Mouse (Mus musculus) heart, postnatal 0 days (tissue): ENCODE measurements around the gene Fam118b. TPM values are rescaled to one million over a fixed set of nuclear protein-coding genes. Genes with fewer than 3 reads are reported as not detected.
A peak's percentile ranks its signal among the peaks of the same experiment; 100 is the strongest.

Source experiments
- ATAC-seq: fragments of 200-750 bp; cut with Nextera tagmentation; 2 replicates; pipeline ENCODE4 v1.8.0; 2017; ENCODE audit warnings: low read depth, moderate number of reproducible peaks, moderate library complexity; ENCODE audit not compliant: insufficient read depth
- DNase-seq: peaks from one replicate; pipeline ENCODE4 v3.0.0-alpha.2; 2016; ENCODE audit warnings: low spot score
- H3K27ac ChIP-seq: fragments of 300-500 bp; sonication (generic); 2 replicates; pipeline ENCODE4 v1.5.1; 2014; ENCODE audit warnings: low read depth, mild to moderate bottlenecking
- H3K27me3 ChIP-seq: fragments of 300-500 bp; sonication (generic); 2 replicates; pipeline ENCODE4 v1.6.1; 2014; ENCODE audit warnings: low read length, mixed read lengths; ENCODE audit not compliant: control insufficient read depth, insufficient read depth
- H3K36me3 ChIP-seq: fragments of 300-500 bp; sonication (generic); replicated peaks from 2 replicates; pipeline ENCODE4 v1.6.1; 2014; ENCODE audit warnings: low read length, mixed read lengths; ENCODE audit not compliant: control insufficient read depth, insufficient read depth
- H3K4me1 ChIP-seq: fragments of 300-500 bp; sonication (generic); 2 replicates; pipeline ENCODE4 v1.6.1; 2014; ENCODE audit warnings: antibody characterized with exemption; ENCODE audit not compliant: control insufficient read depth, insufficient read depth
- H3K4me2 ChIP-seq: fragments of 300-500 bp; sonication (generic); 2 replicates; pipeline ENCODE4 v1.6.1; 2014; ENCODE audit warnings: low read depth, mild to moderate bottlenecking, low read length, moderate library complexity
- H3K4me3 ChIP-seq: fragments of 300-500 bp; sonication (generic); 2 replicates; pipeline ENCODE4 v1.5.1; 2014; ENCODE audit warnings: low read depth, low read length
- H3K9ac ChIP-seq: fragments of 300-500 bp; sonication (generic); replicated peaks from 2 replicates; pipeline ENCODE4 v1.6.1; 2014; ENCODE audit warnings: low read depth, low read length, mixed read lengths
- H3K9me3 ChIP-seq: fragments of 300-500 bp; sonication (generic); replicated peaks from 2 replicates; pipeline ENCODE4 v1.6.1; 2016; ENCODE audit warnings: low read length; ENCODE audit not compliant: control insufficient read depth
- CTCF ChIP-seq: IDR thresholded peaks from 2 replicates; pipeline ENCODE4 v1.5.1; 2016; ENCODE audit warnings: antibody characterized with exemption, control low read depth, low read depth
- EP300 ChIP-seq: IDR thresholded peaks from 2 replicates; pipeline ENCODE4 v1.6.1; 2016; ENCODE audit warnings: antibody characterized with exemption, low read depth
- WGBS: fragments of 180-500 bp; shearing (Covaris S2); extraction: QIAGEN DNeasy Blood & Tissue Kit; methylation state at CpG from one replicate; pipeline ENCODE4 v1.1.7; 2014; 5-methylcytosine and 5-hydroxymethylcytosine counted together
- polyA plus RNA-seq: library from polyadenylated mRNA; unstranded; fragments of >200 nt; fragmentation: Nextera tagmentation; extraction: Ambion mirVana; gene quantifications from 2 replicates; pipeline ENCODE4 v1.2.1, GENCODE M21; 2015
- total RNA-seq: library from RNA; depleted of rRNA; stranded (reverse); fragments of >200 nt; gene quantifications from 2 replicates; pipeline ENCODE4 v1.2.3, GENCODE M21; 2014; ENCODE audit warnings: low replicate concordance

The Fam118b gene
- total and polyA plus RNA-seq, 2 experiments from 2014 or later: 19.7 to 22.6 TPM

DNA sequence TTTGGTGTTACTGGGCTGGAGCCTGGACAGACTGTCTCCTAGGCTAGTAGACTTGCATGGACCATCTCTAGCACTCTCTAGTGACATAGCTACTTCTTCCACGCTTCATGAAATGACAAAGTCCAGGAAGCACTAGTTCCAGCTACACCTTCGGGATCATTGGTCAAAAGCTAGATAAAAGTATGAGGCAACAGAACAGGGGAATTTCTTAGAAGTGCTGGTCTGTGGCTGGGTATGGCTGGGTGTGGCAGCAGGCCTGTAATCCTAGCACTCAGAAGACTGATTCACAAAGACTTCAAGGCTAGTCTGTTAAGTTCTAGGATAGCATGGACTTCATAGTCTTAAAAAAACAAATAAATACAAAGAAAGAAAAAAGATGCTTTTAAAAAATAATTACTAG, 4.2 kb downstream of the Fam118b start:
- TF ChIP-seq CTCF (no peak), EP300 (no peak)
- H3K4me3 ChIP-seq: no peak overlapping the region
- H3K9me3 ChIP-seq: no peaks in the 10 kb centered on the region
- H3K4me2 ChIP-seq: no peak overlapping the region
- no peak overlapping the region for H3K27ac ChIP-seq
- H3K27me3 ChIP-seq: no peaks in the 10 kb centered on the region
- WGBS: 79% methylated on average over 2 of the region's 2 CpGs
- DNase-seq (no peak), ATAC-seq (no peak)
- peaks cover 13% of the 10 kb centered on the region for H3K4me1 ChIP-seq
- H3K36me3 ChIP-seq: no peaks in the 10 kb centered on the region
- no peak overlapping the region for H3K9ac ChIP-seq

GRCm38 (mm10) chr9:35262418-35262817, 5.2 kb downstream of the Fam118b start:
- no peak overlapping the region for H3K27ac ChIP-seq
- no peak for DNase-seq

DNA sequence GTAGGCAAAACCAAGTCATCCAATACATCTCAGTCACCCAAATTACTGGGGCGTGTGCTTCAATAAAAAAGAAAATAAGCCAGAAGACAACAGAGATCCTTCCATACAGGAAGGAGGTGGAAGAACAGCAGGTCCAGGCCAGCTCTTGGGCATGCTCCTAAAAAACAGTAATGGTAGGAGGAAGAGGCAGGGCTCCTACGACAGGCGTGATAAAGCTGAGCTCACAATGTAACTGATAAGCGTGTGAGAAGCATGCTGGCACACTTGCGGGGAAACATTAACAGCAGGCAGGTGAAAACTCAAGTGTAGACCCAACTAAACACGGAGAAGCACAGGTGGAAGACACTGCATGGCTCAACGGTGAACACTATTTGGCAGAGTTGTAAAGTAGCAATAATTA, 10.2 kb downstream of the Fam118b start:
- H3K9me3 ChIP-seq: no peaks in the 10 kb centered on the region
- no peak for DNase-seq
- no peak overlapping the region for H3K9ac ChIP-seq
- H3K4me1 ChIP-seq: no peaks in the 10 kb centered on the region
- WGBS: 50% methylated on average over 7 of the region's 7 CpGs
- ATAC-seq: no peak
- H3K27ac ChIP-seq: no peak overlapping the region
- no peaks in the 10 kb centered on the region for H3K36me3 ChIP-seq
- TF ChIP-seq CTCF (no peak), EP300 (no peak)
- no peak overlapping the region for H3K4me2 ChIP-seq
- H3K4me3 ChIP-seq: no peak overlapping the region
- H3K27me3 ChIP-seq: no peaks in the 10 kb centered on the region

More at GRCm38 (mm10) chr9:35262418-35262817, 5.2 kb downstream of the Fam118b start:
- no peaks in the 10 kb centered on the region for H3K36me3 ChIP-seq
- no peaks in the 10 kb centered on the region for H3K27me3 ChIP-seq
- 71% methylated on average over 4 of the region's 4 CpGs for WGBS
- no peak for ATAC-seq
- peaks cover 9% of the 10 kb centered on the region for H3K4me1 ChIP-seq
- H3K9me3 ChIP-seq: no peaks in the 10 kb centered on the region
- no peak overlapping the region for H3K4me3 ChIP-seq
- TF ChIP-seq EP300: no peak
- TF ChIP-seq CTCF: no peak
- H3K9ac ChIP-seq: no peak overlapping the region
- no peak overlapping the region for H3K4me2 ChIP-seq

GRCm38 (mm10) chr9:35249476-35249875, 18.1 kb downstream of the Fam118b start:
- H3K27ac ChIP-seq: no peak overlapping the region
- no peak for ATAC-seq
- no peak overlapping the region for H3K4me2 ChIP-seq
- H3K9me3 ChIP-seq: no peaks in the 10 kb centered on the region
- no peak for DNase-seq
- no peaks in the 10 kb centered on the region for H3K36me3 ChIP-seq
- no peaks in the 10 kb centered on the region for H3K4me1 ChIP-seq
- no peak for TF ChIP-seq CTCF
- TF ChIP-seq EP300: no peak
- no peak overlapping the region for H3K4me3 ChIP-seq
- no peaks in the 10 kb centered on the region for H3K27me3 ChIP-seq
- no peak overlapping the region for H3K9ac ChIP-seq

DNA sequence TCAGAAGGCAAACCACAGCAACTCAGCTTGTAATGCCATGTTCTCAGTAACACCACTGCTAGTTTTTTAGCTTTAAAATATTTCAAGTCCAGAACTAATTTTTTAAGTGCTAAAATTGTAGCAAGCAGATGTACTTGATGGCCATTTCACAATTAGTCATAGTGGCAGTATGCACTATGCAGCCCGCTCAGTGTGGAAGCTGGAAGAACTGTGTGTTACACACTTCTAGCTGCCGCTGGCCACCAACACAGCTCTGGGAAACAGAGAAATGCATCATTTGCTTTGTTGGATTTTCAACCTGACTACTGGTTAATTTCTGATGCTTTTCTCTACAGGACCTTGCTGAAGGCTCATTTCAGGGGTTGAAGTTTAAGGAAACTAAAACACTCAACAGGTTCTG, 20.2 kb downstream of the Fam118b start:
- 89% methylated on average over 2 of the region's 2 CpGs for WGBS
- H3K9me3 ChIP-seq: no peaks in the 10 kb centered on the region
- H3K9ac ChIP-seq: no peak overlapping the region
- ATAC-seq (no peak), DNase-seq (no peak)
- H3K36me3 ChIP-seq: no peaks in the 10 kb centered on the region
- H3K4me2 ChIP-seq: no peak overlapping the region
- no peaks in the 10 kb centered on the region for H3K27me3 ChIP-seq
- H3K4me3 ChIP-seq: no peak overlapping the region
- TF ChIP-seq EP300 (no peak), CTCF (no peak)
- no peak overlapping the region for H3K27ac ChIP-seq
- no peaks in the 10 kb centered on the region for H3K4me1 ChIP-seq

GRCm38 (mm10) chr9:35239734-35240133, 27.9 kb downstream of the Fam118b start:
- Histone ChIP-seq H3K9me3 (no peaks in the 10 kb centered on the region), H3K9ac (no peak overlapping the region), H3K4me2 (no peak overlapping the region), H3K36me3 (no peaks in the 10 kb centered on the region), H3K4me1 (no peaks in the 10 kb centered on the region), H3K27me3 (no peaks in the 10 kb centered on the region), H3K4me3 (no peak overlapping the region), H3K27ac (no peak overlapping the region)
- ATAC-seq (no peak), DNase-seq (no peak)
- TF ChIP-seq EP300: no peak
- TF ChIP-seq CTCF: 0 out of 2 replicates have a peak, but pooled peaks have one; percentile 11
- WGBS: 65% methylated on average over 1 of the region's 1 CpGs
